Mouse (Mus musculus) C2C12 (cell line): ENCODE data around the gene Kif3b.

Source experiments
- CEBPB ChIP-seq: IDR thresholded peaks from one replicate; pipeline ENCODE4 v1.6.1; 2011; ENCODE audit warnings: low read depth, mild to moderate bottlenecking, control low read depth, moderate library complexity
- CTCF ChIP-seq: IDR thresholded peaks from one replicate; pipeline ENCODE4 v1.5.1; 2011; ENCODE audit not compliant: control insufficient read depth, insufficient read depth, insufficient read length
- MAX ChIP-seq: IDR thresholded peaks from one replicate; pipeline ENCODE4 v1.6.1; 2011; ENCODE audit warnings: mild to moderate bottlenecking, control low read depth
- MYOD1 ChIP-seq: IDR thresholded peaks from one replicate; pipeline ENCODE4 v1.6.1; 2011; ENCODE audit warnings: low read depth; ENCODE audit not compliant: control insufficient read depth, insufficient read length
- MYOG ChIP-seq: IDR thresholded peaks from one replicate; pipeline ENCODE4 v1.6.1; 2011; ENCODE audit not compliant: control insufficient read depth, insufficient read length; ENCODE audit errors: extremely low read depth

DNA sequence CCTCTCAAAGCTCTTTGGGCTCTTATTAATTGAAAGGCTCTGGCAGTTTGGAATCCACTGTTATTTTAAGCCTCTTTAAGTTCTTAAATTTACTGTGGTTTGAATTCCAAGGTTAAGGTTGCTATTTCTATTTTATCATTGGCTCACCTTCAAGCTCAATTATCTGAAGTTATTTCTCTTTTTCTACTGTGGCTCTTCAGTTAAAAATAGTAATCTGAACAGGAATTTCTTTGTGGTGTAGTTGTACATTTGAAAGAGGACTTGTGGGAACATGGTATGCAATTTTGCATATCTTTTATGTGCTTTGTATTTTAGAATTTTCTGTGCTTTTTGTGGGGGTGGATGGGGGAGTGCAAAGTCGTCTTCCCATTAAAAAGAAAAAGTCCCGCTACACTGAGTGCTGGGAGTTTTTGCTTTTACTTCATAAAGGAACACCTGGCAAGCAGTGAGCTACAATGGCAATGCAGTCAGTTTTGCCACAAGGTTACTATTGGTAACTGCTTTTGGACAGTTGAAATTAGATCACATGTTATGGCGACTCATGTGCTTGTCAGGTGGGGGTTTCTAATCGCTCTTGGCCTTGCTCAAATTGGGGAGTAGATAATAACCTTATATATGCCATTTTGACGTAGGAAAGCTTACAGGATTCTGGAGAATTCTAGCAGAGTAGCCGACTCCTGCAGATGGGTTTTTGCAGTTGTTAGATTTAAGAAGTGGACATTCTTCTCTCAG lies 57.1 kb downstream of the Kif3b start:
- TF ChIP-seq MAX (no peak), CTCF (no peak), MYOG (no peak), CEBPB (no peak), MYOD1 (no peak)
